Mouse (Mus musculus): ENCODE measurements around the gene Fip1l1.
A peak's percentile ranks its signal among the peaks of the same experiment; 100 is the strongest.

Gene Fip1l1

DNA sequence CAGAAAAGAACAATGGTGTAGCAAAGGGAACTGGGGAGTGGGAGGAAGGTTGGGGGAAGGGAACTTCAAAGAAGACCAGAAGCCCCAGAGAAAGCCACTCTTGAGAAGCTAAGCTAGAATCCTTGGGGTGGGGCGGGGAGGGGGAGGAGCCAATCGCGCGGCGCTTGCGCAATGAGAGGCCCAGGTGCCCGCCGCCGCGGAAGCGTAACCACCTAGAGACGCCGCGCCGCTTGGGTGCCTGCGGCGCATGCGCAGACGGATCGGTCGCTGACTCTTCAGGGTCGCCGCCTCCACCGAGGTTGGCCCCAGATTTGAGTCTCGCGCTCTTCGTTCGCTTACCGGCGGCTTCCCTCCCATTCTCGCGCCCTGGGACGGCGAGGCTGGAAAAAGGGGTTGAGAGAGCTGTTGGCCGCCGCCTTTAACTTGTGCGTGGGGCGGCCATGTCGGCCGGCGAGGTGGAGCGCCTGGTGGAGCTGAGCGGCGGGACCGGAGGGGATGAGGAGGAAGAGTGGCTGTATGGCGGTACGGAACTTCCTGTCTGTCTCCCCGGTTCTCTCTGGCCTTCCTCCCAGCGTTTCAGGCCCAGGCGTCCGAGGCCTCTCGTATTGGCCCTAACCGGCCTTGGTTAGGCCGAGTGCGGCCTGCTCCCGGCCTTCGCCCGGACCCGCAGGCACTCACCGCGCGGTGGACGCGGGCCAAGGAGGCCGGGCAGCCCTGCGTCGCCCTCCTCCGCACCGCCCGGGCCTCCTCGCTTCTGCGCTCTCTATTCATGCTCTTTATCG, at the start of gene Fip1l1:
TSS of gene Fip1l1 (plus strand) at position 210 of the 782 bp plus-strand sequence.
- peak; percentile 81 for ATAC-seq (ENCODE audit: low TSS enrichment)

DNA sequence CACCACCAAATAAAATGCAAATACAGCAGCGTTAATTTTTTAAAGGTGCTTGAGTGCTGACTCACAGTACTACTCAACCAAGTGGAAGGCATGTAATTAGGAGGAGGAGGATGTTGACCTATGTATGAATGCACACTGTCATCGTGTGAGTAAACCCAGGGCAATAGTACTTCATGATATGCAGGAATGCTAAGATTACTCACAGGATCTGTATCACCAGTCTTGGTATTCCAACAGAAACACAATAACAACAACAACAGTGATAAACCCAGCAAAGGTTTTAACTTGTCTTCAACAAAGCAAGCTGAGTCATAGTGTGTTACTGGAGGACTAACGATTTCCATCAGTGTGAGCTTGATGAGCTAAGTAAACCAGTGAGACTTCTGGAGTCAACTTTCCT, 42.5 kb upstream of the Fip1l1 start:
- no peak for ATAC-seq (ENCODE audit: low TSS enrichment)

DNA sequence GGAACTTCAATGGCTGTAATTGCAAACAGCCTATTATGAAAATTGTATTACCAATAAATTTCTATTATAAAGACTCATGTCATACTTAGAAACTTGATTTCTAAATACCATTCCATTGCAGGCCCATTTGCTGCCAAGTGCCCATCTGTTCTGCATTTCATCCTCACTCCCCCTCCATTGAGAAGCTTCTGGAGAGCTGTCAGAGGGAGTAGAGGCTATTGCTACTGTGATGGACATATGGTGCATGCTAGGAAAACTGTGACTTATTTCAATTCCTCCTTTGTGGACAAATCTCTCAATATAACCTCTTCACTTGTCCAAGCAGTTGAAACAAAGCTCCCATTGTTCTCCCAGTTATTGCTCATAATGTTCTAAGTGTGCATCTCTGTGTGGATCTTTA, 23.6 kb upstream of the Fip1l1 start:
- ATAC-seq (ENCODE audit: low TSS enrichment) = 0 out of 2 replicates have a peak, but pooled peaks have one; percentile 34

DNA sequence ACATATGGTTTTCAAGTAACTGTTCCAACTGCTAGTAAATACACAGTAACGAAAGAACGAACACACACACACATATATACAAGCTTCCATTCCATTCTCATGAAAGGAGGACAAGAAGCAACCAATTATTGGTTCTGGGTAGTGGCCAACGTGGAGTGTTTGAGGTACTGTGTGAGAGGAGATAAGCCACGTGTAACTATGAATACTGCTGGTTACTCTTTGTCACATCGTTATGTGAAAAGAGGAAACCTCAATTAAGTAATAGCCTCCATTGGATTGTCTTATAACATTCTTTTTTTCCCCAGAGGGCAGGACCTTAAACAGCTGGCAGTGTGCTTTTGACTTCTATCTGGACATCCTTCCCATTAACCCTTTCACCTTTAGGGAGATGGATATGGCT, 8.2 kb upstream of the Fip1l1 start:
- ATAC-seq (ENCODE audit: low TSS enrichment) = no peak

DNA sequence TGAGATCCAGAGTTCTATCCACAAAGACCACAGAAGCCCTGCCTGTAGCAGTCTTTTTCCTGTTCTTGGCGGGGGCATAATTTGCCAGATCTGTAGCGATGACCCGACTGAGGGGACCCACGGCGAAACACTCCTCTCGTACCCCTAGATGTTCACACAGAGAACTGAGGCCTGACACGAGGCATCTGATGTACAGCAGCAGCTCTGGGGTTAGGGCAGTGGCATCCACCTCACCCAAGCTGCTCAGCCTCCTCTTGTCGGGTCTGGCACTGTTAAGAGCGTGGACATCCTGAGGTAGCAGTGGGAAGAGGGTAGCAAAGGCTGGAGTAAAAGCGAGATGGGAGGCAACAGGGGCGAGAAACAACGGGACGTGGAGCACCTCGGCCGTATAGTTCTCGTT, 4.5 kb upstream of the Fip1l1 start:
- ATAC-seq (ENCODE audit: low TSS enrichment) = no peak

DNA sequence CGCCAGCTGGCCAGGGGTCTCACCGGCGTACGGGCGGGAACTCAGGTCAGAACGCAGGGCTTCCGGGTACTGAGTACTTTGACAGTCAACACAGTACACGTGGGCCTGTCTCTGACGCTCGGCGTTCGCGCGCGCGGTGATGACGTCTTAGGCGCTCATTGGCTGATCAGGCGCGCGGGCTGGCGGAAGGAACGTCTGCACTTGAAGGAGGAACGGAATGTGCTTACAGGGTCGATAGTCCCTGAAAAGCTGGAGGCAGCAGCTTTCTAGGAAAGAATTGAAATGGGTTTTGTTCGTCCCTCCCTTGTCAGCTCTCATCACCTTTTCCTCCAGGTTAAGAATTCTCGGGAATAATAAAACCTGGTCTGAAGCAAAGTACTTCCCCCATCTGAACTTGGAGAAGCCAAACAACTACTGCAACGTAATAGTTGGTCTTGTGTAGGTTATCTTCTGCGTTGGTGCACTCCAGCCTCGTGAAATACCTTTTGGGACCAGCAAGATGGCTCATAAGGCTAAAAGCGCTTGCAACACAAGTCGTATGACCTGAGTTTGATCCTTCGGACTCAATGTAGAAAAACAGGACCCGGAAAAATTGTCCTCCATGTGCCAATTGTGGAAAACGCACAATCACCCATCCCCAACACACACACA, 3.5 kb upstream of the Fip1l1 start, which contains the start of gene Scfd2:
TSS of gene Scfd2 (minus strand) at position 130 of the 651 bp plus-strand sequence.
- ATAC-seq (ENCODE audit: low TSS enrichment) = peak; percentile 92

DNA sequence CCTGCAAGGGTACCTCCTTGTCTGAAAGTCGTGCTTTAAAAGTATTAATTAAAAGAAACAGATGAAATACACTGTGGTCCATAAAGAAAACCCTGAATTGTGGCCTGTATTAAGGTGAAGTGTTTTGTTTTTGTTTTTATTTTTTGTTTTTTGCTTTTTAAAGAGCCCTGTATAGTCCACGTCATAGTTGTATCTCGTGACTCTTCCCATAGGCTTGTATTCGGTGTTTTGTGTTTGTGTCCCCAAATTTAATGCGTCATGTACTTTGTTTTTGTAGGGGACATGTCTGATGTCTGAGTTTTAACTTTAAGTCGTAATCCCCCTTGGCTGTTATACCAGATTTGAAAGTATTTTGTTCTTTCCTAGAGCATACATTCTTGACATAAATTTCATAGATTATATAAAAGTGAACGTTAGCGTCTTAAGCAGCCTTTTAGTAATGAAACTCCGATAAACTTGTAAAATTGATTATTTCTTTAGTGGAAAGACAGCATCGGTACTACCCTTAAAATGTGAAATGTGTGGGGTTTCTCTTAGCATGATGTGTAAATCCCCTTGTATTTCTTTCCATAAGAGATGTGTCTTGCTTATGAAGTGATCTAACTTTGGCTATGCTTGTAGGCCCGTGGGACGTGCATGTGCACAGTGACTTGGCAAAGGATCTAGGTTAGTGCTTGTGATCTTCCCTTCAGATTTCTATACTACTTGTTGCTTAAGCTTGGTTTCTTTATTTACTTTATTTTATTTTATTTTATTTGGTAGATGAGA, 1.1 kb downstream of the Fip1l1 start:
- ATAC-seq (ENCODE audit: low TSS enrichment) = no peak

DNA sequence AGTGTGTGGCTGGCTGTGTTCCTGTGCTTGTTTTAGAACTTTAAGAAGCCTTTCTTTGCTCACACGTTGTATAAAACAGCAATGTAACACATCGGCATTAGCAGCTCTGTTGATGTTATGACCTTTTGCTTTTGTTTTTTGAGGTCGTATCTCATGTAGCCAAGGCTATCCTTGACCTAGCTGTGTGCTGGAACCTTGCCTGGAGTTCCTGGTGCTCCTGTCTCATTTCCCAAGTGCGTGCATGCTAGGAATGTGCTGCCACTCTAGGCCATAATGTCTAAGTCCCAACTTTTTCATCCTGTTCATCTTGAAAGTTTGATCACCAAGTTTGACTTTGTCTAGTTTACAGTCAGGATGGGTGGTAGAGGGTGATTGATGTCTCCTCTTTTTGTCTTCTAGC, 10.4 kb downstream of the Fip1l1 start:
- ATAC-seq (ENCODE audit: low TSS enrichment) = no peak

DNA sequence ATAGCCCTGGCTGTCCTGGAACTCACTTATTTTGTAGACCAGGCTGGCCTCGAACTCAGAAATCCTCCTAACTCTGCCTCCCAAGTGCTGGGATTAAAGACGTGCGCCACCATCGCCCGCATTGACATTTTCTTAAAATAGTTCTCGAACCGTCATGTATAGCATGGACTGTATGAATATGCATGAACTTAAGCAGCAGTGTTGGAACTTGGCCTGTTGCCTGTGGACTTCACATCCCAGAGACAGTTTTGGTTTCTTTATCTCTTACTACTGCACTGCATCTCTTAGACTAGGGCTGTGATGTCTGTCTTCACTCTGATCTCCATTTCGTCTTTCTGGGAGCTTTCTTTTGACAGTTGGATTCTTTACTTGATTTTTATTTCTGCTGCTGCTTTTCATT, 14.3 kb downstream of the Fip1l1 start:
- ATAC-seq (ENCODE audit: low TSS enrichment) = peak; percentile 79

DNA sequence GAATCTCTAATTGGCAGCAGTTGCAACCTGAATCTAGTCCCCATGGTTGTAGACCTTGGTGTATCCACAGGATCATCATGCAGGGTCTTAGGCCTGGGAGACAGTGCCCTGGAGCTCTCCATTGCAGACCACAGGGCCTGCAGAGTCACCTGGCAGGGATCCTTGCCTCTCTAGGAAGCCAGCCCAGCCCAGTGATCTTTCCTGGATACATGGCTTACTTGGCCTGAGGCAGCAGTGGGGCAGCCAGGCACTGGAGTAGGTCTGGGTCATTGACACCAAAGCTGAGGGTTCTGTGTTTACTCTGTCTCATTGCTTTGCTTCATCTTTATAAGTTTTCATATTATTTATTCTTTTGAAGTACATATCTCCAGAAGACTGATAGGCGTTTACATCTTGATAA, 25.9 kb downstream of the Fip1l1 start:
- no peak for ATAC-seq (ENCODE audit: low TSS enrichment)

DNA sequence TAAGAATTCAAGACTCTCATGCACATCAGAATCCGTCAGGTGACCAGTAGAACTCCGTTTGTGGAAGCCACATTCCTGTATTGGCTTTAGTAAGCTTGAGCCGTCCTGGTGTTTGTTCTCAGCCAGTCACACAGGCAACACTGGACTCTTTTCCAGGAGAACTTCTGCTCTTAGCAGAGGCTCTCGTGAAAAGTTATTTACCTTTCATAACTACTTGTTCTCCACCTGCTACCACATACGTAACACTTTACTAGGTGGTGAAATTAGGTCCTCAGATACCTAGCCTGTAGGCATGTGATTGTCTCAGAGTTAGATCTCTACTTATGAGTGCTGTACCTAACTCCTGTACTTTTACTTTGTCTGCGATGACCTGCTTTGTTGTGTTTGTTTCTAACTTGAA, 36.5 kb downstream of the Fip1l1 start:
- no peak for ATAC-seq (ENCODE audit: low TSS enrichment)

DNA sequence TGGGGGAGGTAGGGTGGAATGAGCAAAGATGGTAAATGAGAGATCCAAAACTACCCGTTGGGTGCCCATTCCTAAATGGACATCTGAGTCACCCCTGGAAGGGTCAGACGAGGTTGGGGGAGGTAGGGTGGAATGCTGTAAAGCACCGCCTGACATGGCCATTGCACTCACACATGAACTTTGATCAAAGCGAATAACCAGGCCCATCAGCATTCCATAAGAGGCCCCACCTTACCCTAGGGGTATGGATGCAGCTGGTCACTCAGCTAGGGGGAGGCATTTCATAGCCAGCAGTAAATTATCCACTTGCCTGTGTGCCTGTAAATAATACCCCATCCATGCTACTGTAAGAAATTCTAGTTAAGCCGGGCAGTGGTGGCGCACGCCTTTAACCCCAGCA, 53.9 kb downstream of the Fip1l1 start:
- ATAC-seq (ENCODE audit: low TSS enrichment) = no peak

DNA sequence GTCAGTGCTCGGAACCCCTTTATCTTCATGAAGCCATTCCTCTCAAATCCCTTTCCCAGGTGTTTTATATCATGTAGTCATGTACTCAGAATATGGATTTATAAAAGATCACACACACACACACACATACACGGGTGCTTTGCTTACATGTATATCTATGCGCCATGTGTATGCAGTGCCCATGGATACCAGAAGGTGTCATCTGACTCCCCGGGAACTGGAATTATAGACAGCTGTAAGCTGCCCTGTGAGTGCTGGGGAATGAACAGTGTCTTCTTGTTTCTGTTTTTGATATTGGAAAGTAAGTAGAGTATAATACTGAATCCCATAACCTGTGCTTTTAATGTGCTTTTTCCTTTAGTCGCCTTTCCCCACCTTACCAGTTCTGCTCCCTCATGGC, 56.2 kb downstream of the Fip1l1 start:
- ATAC-seq (ENCODE audit: low TSS enrichment) = no peak

DNA sequence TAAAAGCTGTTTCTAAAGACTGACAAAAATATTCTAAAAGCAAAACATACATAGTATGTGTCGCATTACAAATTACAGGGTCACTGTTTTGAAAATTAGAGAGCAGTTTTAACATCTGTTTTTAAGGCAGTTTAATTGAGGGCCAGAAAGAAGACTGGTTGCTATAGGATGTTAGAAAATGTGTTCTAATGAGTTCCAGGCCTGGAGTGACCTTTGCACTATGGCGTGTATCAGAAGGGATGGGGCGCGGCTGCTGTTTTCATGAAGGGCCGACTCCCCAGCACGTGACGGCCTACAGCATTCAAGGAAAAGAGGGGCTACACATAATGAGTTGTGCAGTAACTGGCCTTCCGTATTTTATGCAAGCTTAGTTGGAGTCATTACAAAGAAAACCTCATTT, 57.9 kb downstream of the Fip1l1 start:
- ATAC-seq (ENCODE audit: low TSS enrichment) = no peak

DNA sequence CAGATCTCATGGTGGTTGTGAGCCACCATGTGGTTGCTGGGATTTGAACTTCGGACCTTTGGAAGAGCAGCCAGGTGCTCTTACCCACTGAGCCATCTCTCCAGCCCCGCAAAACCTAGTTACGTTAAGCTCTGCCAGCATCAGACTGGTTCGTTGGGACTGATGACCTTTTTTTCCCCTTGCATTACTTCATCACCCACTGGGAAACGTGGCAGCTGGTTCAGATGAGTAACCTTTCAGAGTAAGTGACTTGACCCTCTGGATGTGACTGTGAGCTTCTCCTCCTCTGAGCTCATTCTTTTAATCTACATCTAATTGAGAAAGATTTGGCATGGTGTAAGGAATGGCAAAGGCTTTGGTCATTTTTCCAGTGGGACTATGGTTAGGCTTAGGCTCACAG, 64.8 kb downstream of the Fip1l1 start:
- no peak for ATAC-seq (ENCODE audit: low TSS enrichment)

DNA sequence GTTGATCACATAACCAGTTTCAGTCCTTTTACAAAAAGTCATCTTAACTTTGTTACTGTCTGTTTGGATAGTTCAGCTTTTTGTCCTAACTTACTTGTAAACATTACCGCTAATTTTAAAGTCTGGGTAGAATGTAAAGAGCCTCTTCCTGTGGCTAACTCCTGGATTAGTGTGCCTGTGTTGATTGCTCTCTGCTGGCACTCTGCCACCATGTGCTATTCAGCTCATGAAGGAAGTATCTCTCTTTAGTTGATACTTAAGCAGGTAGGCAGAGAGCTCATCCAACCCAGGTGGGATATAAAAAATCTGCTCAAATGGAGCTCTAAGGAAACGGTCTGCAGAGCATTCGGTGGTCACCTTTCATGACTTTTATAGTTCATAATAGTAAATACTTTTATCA, 65.9 kb downstream of the Fip1l1 start:
- ATAC-seq (ENCODE audit: low TSS enrichment) = no peak

DNA sequence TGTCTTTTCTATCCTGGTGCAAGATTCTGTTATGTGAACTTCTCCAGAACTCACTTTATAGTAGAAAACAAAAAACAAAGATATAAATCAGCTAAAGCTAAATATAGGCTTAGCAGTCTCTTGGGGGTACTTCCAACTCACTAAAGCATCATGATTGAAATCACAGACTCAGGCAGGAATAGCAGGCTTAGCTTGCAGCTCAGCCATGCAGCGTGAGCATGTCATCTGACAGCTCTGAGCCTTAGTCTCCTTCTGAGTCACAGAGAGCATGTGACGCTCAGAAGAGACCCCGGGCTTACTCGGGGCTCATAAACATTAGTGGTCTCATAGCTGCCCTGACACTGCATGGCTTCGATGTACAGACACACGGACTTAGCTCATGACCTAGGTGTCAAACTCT, 66.7 kb downstream of the Fip1l1 start:
- ATAC-seq (ENCODE audit: low TSS enrichment) = 0 out of 2 replicates have a peak, but pooled peaks have one; percentile 28

DNA sequence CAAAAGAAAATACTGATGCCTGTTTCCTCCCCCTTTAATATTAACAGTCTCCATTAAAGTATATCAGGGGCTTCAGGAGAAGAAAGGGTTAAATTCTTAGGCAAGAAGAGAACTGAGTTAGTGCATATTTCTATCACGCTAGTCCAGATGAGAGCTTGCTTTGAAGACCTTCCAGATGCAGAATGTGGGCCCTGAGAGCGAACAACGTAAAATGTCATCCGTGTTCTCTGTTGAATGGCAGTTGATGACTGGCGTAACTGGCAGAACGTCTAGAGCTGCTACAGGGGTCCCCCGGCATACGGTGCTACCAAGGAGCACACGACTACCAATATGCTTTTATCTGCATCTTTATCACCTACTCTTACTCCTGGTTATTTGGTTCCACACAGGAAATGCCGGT, 67.1 kb downstream of the Fip1l1 start:
- ATAC-seq (ENCODE audit: low TSS enrichment) = no peak

DNA sequence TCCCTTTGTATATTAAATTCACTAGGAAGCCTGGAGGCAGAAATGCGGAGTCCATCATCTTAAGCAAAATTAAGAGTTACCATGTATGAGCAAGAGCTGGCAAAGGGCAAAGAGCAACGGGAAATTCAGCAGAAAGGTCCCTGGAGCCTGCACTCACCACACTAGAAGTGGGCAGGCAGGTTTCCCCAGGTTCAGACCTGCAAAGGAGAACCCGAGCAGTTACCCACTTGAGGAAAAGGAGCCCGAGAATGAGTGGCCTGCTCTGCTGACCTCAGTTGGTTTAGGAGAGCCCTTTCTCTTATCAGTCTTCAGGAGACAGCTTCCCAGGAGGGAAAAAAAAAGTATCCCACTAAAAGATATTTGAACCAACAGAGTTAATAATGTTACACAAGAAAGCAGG, 68.1 kb downstream of the Fip1l1 start:
- no peak for ATAC-seq (ENCODE audit: low TSS enrichment)

DNA sequence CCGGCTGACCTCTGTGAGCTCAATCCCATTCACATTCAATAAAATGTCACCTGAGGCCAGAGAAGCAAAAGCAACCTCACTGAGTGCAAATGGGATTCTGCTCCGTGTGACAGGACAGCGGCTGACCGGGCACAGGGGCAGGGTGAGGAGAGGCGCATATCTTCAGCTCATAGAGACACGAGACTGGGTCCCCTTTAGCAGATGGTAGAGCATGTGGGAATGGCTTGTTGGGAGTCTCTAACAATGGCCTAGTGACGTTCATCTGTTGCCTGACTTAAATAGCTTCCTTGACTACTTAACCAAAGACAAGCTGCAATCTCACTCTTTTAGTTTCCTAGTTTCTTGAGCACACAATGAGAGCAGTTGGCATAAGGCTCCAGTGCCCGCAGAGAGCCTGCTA, 71.0 kb downstream of the Fip1l1 start:
- peak; percentile 52; the same call in 1 of the 2 replicates for ATAC-seq (ENCODE audit: low TSS enrichment)

DNA sequence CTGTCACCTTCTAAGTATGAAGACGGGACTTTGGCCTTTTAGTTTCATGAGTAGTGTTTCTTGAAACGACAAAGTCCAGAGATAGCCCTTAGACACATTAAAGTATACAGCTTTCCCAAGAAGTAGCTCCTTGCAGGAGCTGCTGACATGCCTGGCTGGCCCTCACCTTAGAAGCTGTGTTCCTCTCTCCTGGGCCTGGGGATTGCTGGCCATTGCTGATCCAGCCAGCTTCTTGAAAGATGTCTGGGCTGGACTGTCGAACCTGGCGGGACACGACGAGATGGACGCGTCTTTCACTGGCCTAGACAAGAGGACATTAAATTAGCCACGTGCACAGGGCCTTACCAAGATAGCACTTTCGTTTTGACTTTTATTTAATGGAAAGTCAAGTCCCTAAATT, 75.3 kb downstream of the Fip1l1 start:
- ATAC-seq (ENCODE audit: low TSS enrichment) = no peak

DNA sequence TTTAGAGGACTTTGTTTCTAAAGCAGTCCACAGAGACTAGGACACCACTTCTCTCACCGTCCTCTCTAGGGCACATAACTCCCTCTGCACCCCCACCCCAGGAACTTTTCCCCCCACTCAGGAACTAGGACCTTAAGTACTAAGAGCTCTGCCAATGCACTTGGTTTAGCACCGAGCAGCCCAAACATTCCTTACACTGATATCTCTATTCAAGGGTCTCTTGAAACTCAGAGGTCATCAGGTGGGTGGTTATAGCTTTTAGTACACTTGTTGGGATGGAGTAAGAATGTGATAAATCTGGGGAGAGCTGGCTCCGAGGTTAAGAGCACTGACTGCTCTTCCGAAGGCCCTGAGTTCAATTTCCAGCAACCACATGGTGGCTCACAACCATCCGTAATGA, 77.5 kb downstream of the Fip1l1 start:
- ATAC-seq (ENCODE audit: low TSS enrichment) = no peak
